Mouse (Mus musculus): ENCODE data around the gene Uchl3. TPM values are rescaled to one million over a fixed set of nuclear protein-coding genes. Genes with fewer than 3 reads are reported as not detected.

Uchl3 gene
- polyA plus RNA-seq (2015; fragmentation: Nextera tagmentation; extraction: Ambion mirVana): 230 and 263 TPM in 2 replicates

DNA sequence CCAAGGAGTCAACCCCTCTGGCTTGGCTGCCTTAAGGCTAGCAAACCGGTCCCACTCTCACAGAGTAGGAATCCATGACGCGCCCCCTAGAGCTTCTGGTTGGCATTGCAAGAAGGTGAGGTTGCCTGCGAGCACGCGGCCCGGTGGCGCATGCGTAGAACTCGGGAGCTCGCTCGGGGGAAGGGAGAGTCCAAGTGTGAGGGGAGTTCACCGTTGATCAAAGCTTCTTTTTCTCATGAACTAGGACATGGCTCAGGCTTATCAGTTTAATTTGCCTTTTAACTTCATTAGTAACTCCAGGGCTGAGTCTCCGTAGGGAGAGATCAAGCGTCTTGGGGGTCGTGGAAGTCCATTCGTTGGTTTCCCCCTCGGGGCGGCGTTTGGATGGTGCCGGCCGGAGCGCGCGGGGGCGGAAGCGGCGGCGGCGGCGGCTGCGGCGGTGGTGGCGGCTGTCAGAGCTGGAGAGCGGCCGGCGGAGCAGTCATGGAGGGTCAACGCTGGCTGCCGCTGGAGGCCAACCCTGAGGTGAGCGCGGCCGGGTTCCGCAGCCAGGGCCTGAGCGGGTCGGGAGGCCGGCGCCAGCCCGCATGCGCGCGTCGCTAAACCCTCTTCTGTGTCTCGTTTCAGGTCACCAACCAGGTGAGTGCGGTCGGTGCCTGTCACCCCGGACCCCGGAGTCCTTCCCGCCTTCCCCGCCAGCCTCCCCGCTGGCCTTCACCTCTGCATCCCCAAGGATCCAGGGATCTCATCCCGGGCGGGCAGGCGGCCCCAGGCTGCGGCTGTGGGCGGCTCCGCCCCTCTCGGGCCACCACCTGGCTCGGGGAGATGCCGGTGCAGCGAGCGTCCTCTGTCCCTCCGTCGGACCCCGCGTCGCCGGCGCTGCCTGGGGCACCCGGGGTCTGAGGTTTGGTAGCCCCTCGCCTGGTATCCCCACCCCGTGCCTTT lies at the start of gene Uchl3:
Gene Uchl3, plus strand, starts transcription at position 387 of the 945 bp plus-strand sequence.
- ATAC-seq (ENCODE audit: low FRiP score): peak; percentile 92
- H3K4me2 ChIP-seq: peak within 1 kb of the TSS; percentile 86
- under 1% methylated on average over 61 of the region's 81 CpGs for WGBS
- H3K4me1 ChIP-seq: peaks cover 18% of the 10 kb centered on the region
- H3K36me3 ChIP-seq: no peaks in the 10 kb centered on the region
- H3K4me3 ChIP-seq (replicated peaks): peak within 1 kb of the TSS; percentile 95
- peak within 1 kb of the TSS; percentile 82 for H3K27ac ChIP-seq (replicated peaks)
- no peaks in the 10 kb centered on the region for H3K9me3 ChIP-seq (replicated peaks)
- peak within 1 kb of the TSS; percentile 95 for H3K9ac ChIP-seq (replicated peaks)
- H3K27me3 ChIP-seq (replicated peaks): no peaks in the 10 kb centered on the region

GRCm38 (mm10) chr14:101605843-101606242 lies 47.9 kb upstream of the Uchl3 start:
- Histone ChIP-seq H3K4me2 (peak overlapping the region; percentile 11; the same call in 1 of the 2 replicates), H3K27ac (replicated peaks) (no peak overlapping the region), H3K4me1 (peaks cover 8% of the 10 kb centered on the region), H3K36me3 (no peaks in the 10 kb centered on the region), H3K27me3 (replicated peaks) (no peaks in the 10 kb centered on the region), H3K9ac (replicated peaks) (no peak overlapping the region), H3K4me3 (replicated peaks) (no peak overlapping the region), H3K9me3 (replicated peaks) (no peaks in the 10 kb centered on the region)
- no peak for ATAC-seq (ENCODE audit: low FRiP score)
- WGBS: 70% methylated on average over 2 of the region's 2 CpGs

- H3K9me3 ChIP-seq (replicated peaks): no peaks in the 10 kb centered on the region
- H3K9ac ChIP-seq (replicated peaks): peak overlapping the region; percentile 74
- WGBS: under 1% methylated on average over 60 of the region's 62 CpGs
- no peaks in the 10 kb centered on the region for H3K27me3 ChIP-seq (replicated peaks)
- peaks cover 8% of the 10 kb centered on the region for H3K4me1 ChIP-seq
- H3K4me2 ChIP-seq: peak overlapping the region; percentile 91
- no peaks in the 10 kb centered on the region for H3K36me3 ChIP-seq
- ATAC-seq (ENCODE audit: low FRiP score): peak; percentile 72
- H3K4me3 ChIP-seq (replicated peaks): peak overlapping the region; percentile 69
- peak overlapping the region; percentile 73; the same call in 1 of the 2 replicates for H3K27ac ChIP-seq (replicated peaks)
Observed at GRCm38 (mm10) chr14:101607631-101608518, 45.9 kb upstream of the Uchl3 start.

DNA sequence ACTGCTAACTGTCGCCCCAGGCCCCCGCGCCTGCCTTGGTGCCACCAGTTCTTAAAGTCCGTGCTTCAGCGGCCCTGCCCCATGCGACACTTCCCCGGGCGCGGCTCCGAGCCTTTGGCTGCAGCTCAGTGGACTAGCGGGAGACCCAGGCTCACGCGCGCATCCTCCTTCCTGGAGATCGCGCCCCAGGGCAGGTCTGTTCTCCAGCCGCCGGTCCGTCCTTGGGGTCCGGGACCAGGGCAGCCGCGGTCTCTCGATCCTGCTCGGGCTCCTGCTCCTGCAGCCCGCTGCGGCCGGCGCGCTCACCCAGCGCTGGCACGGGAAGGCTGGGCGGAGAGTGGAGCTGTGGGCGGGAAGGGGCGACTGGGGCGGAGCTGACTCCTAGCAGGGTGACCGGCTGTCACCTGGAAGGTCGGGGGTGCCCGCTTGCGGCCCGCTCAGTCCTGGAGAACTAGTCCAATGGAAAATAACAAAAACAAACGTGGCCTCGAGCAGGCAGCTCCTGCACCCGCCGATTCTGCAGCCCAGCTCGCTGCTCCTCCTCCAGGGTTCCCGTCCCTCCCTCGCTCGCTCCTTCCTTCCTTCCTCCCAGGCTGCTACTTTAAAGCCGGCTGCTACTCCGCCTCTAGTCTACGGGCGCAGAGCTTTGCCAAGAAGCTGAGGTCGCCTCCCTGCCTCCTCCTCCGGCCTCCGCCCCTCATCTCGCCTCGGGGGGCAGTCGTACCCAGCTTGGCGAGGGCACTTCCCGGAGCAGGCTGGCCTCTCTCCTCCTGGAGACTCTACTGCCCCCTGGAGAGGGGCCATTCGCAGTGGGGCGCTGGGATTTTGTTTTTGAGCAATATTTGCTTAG lies 45.0 kb upstream of the Uchl3 start, which contains the start of gene Tbc1d4:
Gene Tbc1d4, minus strand, starts transcription at position 673 of the 850 bp plus-strand sequence.
- Histone ChIP-seq H3K4me1 (peaks cover 8% of the 10 kb centered on the region), H3K27ac (replicated peaks) (peak within 1 kb of the TSS; percentile 73), H3K4me2 (peak within 1 kb of the TSS; percentile 91), H3K36me3 (no peaks in the 10 kb centered on the region), H3K9ac (replicated peaks) (peak within 1 kb of the TSS; percentile 74), H3K9me3 (replicated peaks) (no peaks in the 10 kb centered on the region), H3K27me3 (replicated peaks) (no peaks in the 10 kb centered on the region), H3K4me3 (replicated peaks) (peak within 1 kb of the TSS; percentile 69)
- 0% methylated on average over 62 of the region's 62 CpGs for WGBS
- ATAC-seq (ENCODE audit: low FRiP score): peak; percentile 86

GRCm38 (mm10) chr14:101610701-101611100 lies 43.1 kb upstream of the Uchl3 start:
- no peak overlapping the region for H3K9ac ChIP-seq (replicated peaks)
- 89% methylated on average over 10 of the region's 10 CpGs for WGBS
- peaks cover 8% of the 10 kb centered on the region for H3K4me1 ChIP-seq

DNA sequence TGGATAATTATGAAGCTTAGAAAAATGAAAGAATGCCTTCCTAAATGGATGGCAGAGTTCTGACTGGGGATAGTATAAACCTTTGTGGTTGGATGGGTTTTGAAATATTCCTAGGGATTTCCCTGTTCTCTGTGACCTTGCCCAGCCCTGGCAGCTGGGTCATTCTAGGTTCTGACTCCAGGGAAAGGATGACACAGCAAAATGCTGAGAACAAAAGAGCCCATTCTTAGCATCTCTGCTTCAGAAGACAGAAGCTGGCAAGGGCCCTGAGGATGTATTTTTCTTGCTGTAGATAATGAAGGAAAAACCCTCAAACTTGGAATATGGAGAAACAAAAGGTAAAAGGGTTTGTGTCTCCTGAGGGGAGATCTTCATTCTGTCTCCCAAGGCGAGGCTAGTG lies 40.6 kb upstream of the Uchl3 start:
- H3K27ac ChIP-seq (replicated peaks): no peak overlapping the region
- 69% methylated on average over 1 of the region's 1 CpGs for WGBS
- no peak overlapping the region for H3K4me2 ChIP-seq
- no peak overlapping the region for H3K4me3 ChIP-seq (replicated peaks)
- no peaks in the 10 kb centered on the region for H3K9me3 ChIP-seq (replicated peaks)
- H3K9ac ChIP-seq (replicated peaks): no peak overlapping the region
- no peak for ATAC-seq (ENCODE audit: low FRiP score)
- H3K4me1 ChIP-seq: no peaks in the 10 kb centered on the region
- H3K27me3 ChIP-seq (replicated peaks): no peaks in the 10 kb centered on the region
- no peaks in the 10 kb centered on the region for H3K36me3 ChIP-seq

More at GRCm38 (mm10) chr14:101610701-101611100, 43.1 kb upstream of the Uchl3 start:
- ATAC-seq (ENCODE audit: low FRiP score): no peak
- H3K36me3 ChIP-seq: no peaks in the 10 kb centered on the region
- H3K4me2 ChIP-seq: no peak overlapping the region
- no peak overlapping the region for H3K27ac ChIP-seq (replicated peaks)
- H3K9me3 ChIP-seq (replicated peaks): no peaks in the 10 kb centered on the region
- no peaks in the 10 kb centered on the region for H3K27me3 ChIP-seq (replicated peaks)
- H3K4me3 ChIP-seq (replicated peaks): no peak overlapping the region

- H3K4me1 ChIP-seq: no peaks in the 10 kb centered on the region
- no peak overlapping the region for H3K27ac ChIP-seq (replicated peaks)
Observed at GRCm38 (mm10) chr14:101616178-101616577, 37.6 kb upstream of the Uchl3 start.

DNA sequence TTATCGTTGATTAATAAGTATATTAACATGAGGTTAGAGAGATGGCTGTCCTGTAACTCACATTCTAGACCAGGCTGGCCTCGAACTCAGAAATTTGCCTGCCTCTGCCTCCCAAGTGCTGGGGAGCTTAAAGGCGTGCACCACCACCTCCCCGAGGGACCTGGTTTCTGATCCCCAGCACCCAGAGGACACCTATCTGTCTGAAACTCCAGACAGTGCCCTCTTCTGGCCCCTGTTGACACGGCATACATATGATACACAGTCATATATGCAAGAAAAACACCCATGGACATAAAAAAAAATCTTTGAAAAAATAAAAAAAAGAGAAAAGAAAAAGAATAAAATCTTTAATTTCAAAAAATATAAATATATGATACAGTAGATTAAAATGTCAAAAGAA lies 36.1 kb upstream of the Uchl3 start:
- H3K27me3 ChIP-seq (replicated peaks): no peaks in the 10 kb centered on the region
- no peaks in the 10 kb centered on the region for H3K36me3 ChIP-seq
- H3K4me3 ChIP-seq (replicated peaks): no peak overlapping the region
- no peak overlapping the region for H3K4me2 ChIP-seq
- no peak for ATAC-seq (ENCODE audit: low FRiP score)
- H3K9me3 ChIP-seq (replicated peaks): no peaks in the 10 kb centered on the region
- H3K27ac ChIP-seq (replicated peaks): no peak overlapping the region
- H3K4me1 ChIP-seq: no peaks in the 10 kb centered on the region
- 90% methylated on average over 5 of the region's 5 CpGs for WGBS
- H3K9ac ChIP-seq (replicated peaks): no peak overlapping the region

More at GRCm38 (mm10) chr14:101616178-101616577, 37.6 kb upstream of the Uchl3 start:
- H3K4me3 ChIP-seq (replicated peaks): no peak overlapping the region
- H3K36me3 ChIP-seq: no peaks in the 10 kb centered on the region
- H3K27me3 ChIP-seq (replicated peaks): no peaks in the 10 kb centered on the region
- ATAC-seq (ENCODE audit: low FRiP score): no peak
- H3K9me3 ChIP-seq (replicated peaks): no peaks in the 10 kb centered on the region
- 79% methylated on average over 9 of the region's 9 CpGs for WGBS
- H3K9ac ChIP-seq (replicated peaks): no peak overlapping the region
- H3K4me2 ChIP-seq: no peak overlapping the region

DNA sequence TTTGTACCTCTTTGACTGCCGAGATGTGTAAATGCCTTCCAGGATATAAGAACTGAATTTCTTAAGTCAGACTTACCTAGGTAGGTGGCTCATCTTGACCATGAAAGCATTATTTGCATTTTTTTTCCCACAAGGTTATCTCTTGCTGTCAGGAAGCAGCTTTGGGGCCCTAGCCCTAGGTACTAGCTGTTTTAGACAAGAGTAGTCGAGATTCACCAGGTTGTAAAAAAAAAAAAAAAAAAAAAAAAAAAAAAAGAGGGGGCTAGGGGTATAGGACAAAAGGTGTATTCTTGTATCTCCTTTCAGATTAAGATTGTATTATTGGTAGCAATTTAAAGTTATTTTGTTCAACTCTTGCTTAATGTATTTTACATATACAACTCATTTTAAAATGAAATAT lies 23.2 kb upstream of the Uchl3 start:
- no peaks in the 10 kb centered on the region for H3K9me3 ChIP-seq (replicated peaks)
- no peak overlapping the region for H3K4me3 ChIP-seq (replicated peaks)
- ATAC-seq (ENCODE audit: low FRiP score): no peak

GRCm38 (mm10) chr14:101635765-101636164 lies 18.0 kb upstream of the Uchl3 start:
- no peak overlapping the region for H3K4me3 ChIP-seq (replicated peaks)
- ATAC-seq (ENCODE audit: low FRiP score): no peak
- H3K27ac ChIP-seq (replicated peaks): no peak overlapping the region
- no peaks in the 10 kb centered on the region for H3K27me3 ChIP-seq (replicated peaks)
- no peak overlapping the region for H3K4me2 ChIP-seq
- H3K9me3 ChIP-seq (replicated peaks): no peaks in the 10 kb centered on the region
- H3K36me3 ChIP-seq: peaks cover 26% of the 10 kb centered on the region
- no peak overlapping the region for H3K9ac ChIP-seq (replicated peaks)
- H3K4me1 ChIP-seq: peaks cover 7% of the 10 kb centered on the region
- 96% methylated on average over 1 of the region's 1 CpGs for WGBS

More for the DNA sequence above, 23.2 kb upstream of the Uchl3 start:
- WGBS: 82% methylated on average over 2 of the region's 2 CpGs
- H3K36me3 ChIP-seq: peaks cover 23% of the 10 kb centered on the region
- no peaks in the 10 kb centered on the region for H3K27me3 ChIP-seq (replicated peaks)
- no peak overlapping the region for H3K27ac ChIP-seq (replicated peaks)
- no peaks in the 10 kb centered on the region for H3K4me1 ChIP-seq
- no peak overlapping the region for H3K9ac ChIP-seq (replicated peaks)
- no peak overlapping the region for H3K4me2 ChIP-seq

DNA sequence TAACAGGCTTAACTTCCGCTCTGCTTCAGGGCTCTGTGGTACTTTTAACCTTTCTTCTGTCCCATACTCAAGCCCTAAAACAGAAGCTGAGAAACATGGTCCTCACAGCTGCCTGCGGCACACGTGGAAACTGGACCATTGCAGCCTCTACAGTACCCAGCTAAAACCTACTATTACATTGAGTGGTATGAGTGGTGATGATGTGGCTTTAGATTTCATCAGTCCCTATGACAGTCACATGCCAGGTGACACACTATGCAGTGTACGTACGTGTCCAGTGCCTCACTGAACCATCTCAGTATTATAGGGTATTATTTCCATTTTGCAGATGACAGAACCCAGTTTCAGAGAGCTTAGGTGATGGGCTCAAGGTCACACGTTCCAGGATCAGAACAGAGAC lies 16.4 kb upstream of the Uchl3 start:
- Histone ChIP-seq H3K27me3 (replicated peaks) (no peaks in the 10 kb centered on the region), H3K27ac (replicated peaks) (no peak overlapping the region), H3K4me1 (peaks cover 7% of the 10 kb centered on the region), H3K4me3 (replicated peaks) (no peak overlapping the region), H3K4me2 (no peak overlapping the region), H3K9me3 (replicated peaks) (no peaks in the 10 kb centered on the region), H3K9ac (replicated peaks) (no peak overlapping the region), H3K36me3 (peaks cover 20% of the 10 kb centered on the region)
- 88% methylated on average over 6 of the region's 6 CpGs for WGBS
- ATAC-seq (ENCODE audit: low FRiP score): no peak

Data from neural tube, embryonic 15.5 days (tissue).